Mouse (Mus musculus) skeletal muscle tissue, adult 2 months (tissue): ENCODE data around the gene Efna5.

Experiments
- DNase-seq: peaks from one replicate; pipeline ENCODE4 v3.0.0-alpha.2; 2012; ENCODE audit warnings: low read depth, low spot score

Efna5 gene

DNA sequence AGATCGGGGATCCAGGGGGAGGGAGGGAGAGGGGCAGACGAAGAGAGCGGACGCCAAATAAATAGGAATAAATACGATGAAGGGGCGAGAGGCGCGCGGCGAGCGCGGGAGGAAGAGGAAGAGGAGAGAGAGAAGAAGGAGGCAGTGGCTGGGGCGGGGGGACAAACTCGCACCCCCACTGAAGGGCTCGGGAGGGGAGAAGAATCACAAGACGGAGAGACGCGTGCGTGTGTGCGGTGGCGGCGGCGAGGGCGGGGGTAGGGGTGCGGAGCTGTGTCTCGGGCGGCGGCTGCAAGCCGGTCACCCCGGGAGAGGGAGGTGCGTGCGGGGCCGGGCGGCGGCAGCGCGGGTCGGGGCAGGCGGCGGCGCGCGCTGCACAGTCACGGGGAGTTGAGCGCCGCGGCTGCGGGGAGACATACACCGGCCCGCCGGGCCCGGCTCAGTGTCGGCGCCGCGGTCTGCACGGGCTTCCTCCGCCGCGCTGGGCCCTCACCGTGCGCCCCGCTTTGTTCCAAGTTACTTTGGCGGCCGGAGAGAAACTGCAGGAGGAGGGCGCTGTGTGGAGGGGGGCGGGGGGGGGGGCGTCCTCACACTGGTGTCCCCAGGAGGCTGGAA, at the start of gene Efna5:
Gene Efna5, minus strand, starts transcription at position 142 of the 615 bp plus-strand sequence.
- no peak for DNase-seq

DNA sequence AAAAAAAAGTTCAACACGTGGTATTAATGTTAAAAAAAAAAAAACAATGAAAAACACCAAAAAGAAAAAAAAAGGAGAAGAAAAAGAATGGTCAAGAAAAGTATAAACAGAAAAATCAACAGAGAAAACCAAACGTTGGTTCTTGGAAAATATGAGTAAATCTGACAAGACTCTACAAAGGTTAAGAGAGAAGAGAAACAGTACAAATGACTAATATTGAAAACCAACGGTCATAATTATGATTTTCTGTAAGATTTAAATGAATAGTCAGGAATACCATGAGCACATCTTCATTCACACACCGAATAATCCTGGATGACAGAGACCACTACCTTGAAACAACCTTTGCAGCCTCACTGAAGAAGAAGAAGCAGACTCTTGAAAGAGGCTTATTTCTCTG, 34.2 kb upstream of the Efna5 start:
- no peak for DNase-seq

GRCm38 (mm10) chr17:62905692-62906445, 24.8 kb upstream of the Efna5 start:
- no peak for DNase-seq

DNA sequence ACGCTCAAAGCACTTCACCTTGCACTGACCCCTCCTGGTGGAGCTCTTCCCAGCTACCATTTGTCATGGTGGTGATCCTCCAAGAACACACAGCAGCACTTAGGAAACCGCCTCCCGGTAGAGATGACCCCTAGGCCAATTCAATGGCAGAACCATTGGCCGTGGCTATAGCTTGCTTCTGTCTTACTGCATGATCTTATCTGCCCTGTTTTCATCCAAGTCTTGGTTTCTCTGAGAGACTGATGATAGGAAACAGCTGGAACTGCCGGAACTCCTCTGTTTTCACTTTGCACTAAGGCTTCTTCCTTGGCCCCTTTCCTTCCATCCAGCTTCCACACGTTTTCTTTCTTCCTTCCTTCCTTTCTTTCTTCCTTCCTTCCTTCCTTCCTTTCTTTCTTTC, 17.9 kb upstream of the Efna5 start:
- DNase-seq, result no peak

- DNase-seq, result no peak
Measured at GRCm38 (mm10) chr17:62889991-62890390, 8.9 kb upstream of the Efna5 start.

DNA sequence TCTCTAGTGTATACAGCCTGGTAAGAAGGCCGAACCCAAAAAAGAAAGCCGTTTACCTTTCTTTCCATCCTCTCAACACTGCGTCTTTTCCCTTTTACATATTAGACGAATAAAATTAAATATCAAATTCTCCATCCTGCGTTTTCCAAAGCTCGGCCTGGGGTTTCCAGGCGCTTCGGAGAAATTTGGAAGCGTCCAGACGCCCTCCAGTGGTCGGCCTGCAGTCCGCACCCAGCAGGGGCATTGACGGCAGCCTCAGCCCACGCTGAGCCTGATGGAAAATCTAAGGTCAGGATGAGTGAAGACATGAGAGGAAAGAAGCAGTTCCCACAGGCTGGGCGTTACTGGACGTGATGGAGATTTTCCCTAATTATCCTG, 3.0 kb upstream of the Efna5 start:
- DNase-seq, result peak; percentile 20

DNA sequence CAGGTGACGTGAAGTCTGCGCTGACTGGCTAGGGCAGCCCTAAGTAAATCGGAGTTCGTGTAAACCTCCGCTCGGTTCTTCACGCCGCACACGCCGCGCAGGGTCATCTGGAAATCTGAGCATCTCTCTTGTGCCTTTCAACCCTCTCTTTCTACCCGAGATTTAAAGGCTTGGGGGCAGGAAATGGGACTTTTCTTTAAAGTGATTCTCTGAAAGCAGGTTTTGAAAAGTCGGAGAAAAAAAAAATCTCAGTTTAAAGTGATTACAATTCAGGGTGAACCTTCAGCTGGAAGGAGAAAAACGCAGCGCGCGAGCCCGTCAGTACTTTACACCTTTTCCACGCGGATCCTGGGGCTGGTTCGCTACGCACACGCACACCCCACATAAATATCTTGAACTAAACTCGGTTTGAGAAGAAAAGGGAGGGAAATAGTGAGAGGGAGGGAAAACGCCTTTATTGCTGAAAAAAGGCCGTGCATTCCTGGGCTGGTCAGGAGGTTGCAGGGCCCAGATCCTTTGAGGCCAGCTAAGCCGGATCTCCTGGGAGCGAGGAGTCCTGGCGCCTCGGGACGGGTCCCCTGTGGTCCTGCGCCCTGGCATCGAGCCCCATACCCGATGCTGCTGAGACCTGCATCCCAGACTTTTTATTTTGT, 2.5 kb upstream of the Efna5 start:
- DNase-seq, result no peak

DNA sequence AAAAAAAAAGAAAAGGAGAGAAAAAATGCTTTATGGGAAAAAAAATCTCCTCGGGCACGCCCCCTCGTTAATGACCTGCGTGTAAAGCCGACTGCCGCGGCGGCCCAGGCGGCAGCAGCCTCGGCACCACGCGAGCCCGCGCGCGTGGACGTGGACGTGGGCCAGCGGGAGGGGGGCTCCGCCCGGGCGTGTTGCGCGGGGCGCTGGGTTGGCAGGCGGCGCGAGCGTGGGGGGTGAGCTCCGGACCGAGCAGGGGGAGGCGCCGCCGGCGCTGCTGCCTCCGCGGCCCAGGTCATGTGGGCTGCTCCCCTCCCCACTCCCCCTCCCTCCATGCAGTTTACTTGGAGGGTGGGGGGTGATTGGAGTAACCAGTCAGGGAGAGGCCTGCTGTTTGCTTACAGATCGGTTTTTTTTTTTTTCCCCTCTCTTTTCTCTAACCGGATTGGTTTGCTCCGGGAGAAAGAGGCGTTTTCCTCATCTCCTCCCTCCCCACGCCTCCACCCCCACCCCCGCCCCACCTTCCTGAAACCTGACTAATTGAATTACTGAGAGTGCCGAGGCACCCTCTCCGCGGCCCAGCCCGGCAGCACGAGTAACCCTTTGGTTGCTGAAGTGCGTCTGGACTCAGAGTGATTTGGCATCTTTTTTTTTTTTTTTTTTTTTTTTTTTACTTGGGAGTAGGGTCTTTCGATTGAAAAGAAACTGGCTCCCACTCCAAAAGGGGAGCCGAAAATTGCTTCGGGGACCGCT, 1.8 kb upstream of the Efna5 start:
- peak; percentile 65 for DNase-seq

DNA sequence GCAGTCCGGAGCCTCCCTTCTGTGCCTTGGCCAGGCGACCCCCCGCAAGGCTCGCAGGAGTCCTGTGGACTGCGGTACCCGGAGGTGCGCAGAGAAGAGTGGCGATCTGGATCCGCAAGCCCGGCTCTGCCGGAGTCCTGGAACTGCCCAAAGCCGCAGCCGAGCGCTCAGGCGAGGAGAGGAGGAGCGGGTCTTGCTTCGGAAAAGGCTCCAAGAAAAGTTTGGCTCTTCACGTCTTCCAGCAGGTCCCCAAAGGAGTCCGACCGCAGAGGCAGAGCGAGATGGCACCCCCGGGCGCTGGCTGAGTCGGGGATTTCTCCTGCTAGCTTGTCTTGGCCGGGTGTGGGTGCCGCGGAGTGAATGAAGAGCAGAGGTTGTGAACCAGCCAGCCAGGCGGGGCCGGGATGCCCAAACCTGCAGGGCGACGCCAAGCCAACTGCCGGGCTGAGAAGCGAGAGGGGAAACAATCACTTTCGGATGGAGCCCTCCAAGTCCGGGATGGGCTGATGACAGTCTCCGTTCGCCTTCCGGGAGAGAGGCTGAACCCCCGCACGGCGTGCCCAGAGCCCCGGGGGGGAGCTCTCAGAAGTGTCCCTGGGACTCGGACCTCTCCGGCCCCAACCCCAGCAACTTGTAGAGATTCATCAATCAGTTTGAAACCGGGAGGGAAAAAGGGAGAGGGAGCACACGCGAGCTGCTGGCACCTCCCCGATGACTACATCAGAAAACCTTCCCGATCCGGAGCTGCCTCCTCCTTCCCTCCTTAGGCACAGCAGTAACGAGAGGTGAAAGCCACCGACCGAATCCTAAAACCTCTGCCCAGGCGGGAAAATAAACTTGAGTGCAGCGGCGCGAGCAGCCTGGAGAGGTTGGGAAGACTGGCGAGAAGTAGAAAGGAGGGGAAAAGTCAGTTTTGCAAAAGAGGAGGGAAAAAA, 941 bp upstream of the Efna5 start:
- no peak for DNase-seq

- DNase-seq, result no peak
Measured at GRCm38 (mm10) chr17:62880311-62881175, 574 bp downstream of the Efna5 start.

DNA sequence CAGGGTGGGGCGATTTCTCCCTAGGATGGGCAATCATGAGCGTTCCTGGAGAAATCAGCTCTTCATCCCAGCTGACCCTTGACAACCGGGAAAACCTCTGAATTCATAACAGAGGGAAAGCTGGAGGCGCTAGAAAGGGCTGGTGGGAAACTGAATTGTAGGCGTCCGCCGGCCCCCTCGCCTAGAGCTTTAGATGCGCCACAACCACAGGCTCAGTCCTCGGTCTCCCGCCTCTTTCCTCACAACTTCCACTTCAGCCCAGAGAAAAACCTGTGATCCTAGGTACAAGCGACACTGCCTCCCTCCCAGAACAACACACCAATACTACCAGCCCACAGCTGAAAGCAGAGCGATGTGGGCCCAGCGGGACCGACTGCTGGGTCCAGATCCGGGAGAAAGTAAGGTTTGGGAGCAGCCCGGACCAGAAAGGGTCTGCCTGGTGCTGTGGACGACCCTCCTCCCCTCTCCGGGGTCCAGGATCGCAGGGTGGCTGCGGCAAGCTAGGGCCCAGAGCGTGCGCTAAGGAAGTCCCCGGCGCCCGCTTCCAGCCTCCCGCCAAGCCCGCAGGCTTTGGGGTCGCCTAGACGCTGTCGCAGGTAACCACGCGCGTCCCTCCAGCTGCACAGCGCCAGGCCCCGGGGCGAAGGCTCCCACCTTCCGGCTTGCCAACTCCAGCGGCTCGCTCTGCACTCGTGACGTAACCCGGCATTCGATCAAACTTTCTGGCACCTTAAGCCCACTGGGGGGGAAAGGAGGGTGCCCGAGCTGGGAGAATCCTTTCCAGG, 1.4 kb downstream of the Efna5 start:
- DNase-seq, result no peak

- DNase-seq, result no peak
Measured at GRCm38 (mm10) chr17:62875727-62876126, 5.4 kb downstream of the Efna5 start.

- DNase-seq, result no peak
Measured at GRCm38 (mm10) chr17:62871928-62872327, 9.2 kb downstream of the Efna5 start.

GRCm38 (mm10) chr17:62871191-62871590, 9.9 kb downstream of the Efna5 start:
- no peak for DNase-seq

DNA sequence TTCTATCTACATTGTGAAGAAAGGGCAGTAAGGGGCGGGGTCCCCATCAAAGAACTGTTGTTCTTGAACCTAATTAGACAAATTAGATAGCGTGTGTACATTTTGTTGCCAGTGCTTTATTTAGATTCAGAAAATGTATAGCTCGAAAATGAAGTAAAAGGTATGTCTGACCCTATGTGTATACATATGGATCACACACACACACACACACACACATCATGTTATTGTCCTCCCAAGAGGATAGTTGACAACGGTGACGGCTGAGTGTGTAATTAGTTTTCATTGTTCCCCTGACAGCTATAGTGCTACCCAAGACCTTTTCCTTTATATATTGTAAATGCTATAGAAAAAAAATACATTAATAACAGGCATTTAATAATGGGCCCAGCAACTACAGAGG, 10.7 kb downstream of the Efna5 start:
- DNase-seq, result no peak

GRCm38 (mm10) chr17:62864966-62865365, 16.2 kb downstream of the Efna5 start:
- DNase-seq, result no peak

GRCm38 (mm10) chr17:62863004-62863403, 18.1 kb downstream of the Efna5 start:
- DNase-seq, result no peak

DNA sequence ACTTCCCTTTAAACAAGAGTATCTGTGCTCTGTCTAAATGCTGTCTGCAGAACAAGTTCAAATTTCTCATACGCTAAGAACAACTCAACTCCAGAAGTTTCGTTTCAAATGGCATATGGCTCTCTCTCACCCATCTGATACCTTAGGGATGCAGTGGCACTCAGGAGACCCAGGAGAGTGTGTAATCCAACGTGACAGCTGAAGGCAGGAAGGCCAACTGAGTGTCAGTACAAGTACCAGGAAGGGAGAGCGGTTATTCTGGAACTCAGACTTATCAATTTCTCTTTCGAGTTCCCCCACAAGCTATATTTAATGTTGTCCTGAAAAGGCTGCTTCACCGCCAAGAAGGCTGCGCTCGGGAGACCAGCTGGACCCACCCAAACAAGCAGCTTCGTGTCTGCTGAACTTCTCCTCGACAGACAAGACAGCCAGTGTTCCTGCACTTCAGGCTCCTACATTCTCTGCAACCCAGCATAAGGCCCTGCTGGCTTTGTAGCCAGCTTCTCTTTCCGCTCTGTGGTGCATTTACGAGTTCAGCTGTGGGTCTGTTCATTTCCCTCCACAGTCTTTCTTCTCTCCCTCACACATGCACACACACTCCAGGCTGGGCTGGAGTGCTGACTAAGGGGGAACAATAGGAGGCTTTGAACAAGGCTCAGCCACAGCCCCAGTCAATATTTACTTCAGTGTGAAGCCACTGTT, 18.7 kb downstream of the Efna5 start:
- DNase-seq, result no peak

DNA sequence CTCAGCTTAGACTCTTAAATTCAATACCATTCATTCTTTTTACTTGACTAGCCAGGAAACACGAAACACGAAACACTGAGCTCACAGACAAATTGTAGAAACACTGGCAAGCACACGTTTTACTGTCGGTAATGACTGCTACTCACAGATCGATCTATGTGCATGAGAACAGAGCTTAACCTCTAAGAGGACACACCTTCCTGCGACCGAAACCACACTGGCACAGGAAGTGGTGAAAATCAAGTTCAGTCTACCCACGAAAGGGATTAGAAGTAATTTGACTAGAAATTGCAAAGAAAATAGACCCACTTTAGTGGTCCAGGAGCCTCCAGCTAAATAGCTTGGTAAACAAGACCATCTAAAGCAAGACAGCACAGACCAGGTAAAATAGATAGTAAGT, 23.8 kb downstream of the Efna5 start:
- DNase-seq, result no peak
